Mouse (Mus musculus) small intestine, adult 2 months (tissue): ENCODE data around the gene Tmem143. TPM values are rescaled to one million over a fixed set of nuclear protein-coding genes. Genes with fewer than 3 reads are reported as not detected.

ENCODE experiments used
- H3K27ac ChIP-seq: fragments of 200-500 bp; 2 replicates; pipeline ENCODE4 v1.5.1; 2012; ENCODE audit warnings: low read depth, low read length, control low read depth, inconsistent platforms; ENCODE audit not compliant: insufficient read depth
- H3K27me3 ChIP-seq: fragments of 200-500 bp; 2 replicates; pipeline ENCODE4 v1.6.1; 2012; ENCODE audit warnings: mild to moderate bottlenecking, moderate library complexity, low read length, inconsistent platforms; ENCODE audit not compliant: control insufficient read depth, insufficient read depth
- H3K36me3 ChIP-seq: fragments of 200-500 bp; 2 replicates; pipeline ENCODE4 v1.6.1; 2012; ENCODE audit warnings: mild to moderate bottlenecking, low read length, control low read depth, inconsistent platforms; ENCODE audit not compliant: control insufficient read depth, insufficient read depth
- H3K4me1 ChIP-seq: fragments of 200-500 bp; 2 replicates; pipeline ENCODE4 v1.6.1; 2012; ENCODE audit warnings: low read length, inconsistent platforms, mixed read lengths; ENCODE audit not compliant: control insufficient read depth, insufficient read depth, insufficient read length
- H3K4me3 ChIP-seq: fragments of 200-500 bp; 2 replicates; pipeline ENCODE4 v1.5.1; 2012; ENCODE audit warnings: low read depth, mild to moderate bottlenecking, control low read depth, inconsistent platforms, low read length, moderate library complexity
- CTCF ChIP-seq: fragments of 200-500 bp; IDR thresholded peaks from 2 replicates; pipeline ENCODE4 v1.5.1; 2012; ENCODE audit warnings: low read depth, mild to moderate bottlenecking, control low read depth, inconsistent platforms, low read length, moderate library complexity, mixed read lengths; ENCODE audit not compliant: insufficient replicate concordance, insufficient read length; ENCODE audit errors: extremely low read depth
- POLR2A ChIP-seq: fragments of 200-500 bp; IDR thresholded peaks from 2 replicates; pipeline ENCODE4 v1.6.1; 2012; ENCODE audit warnings: low read depth, mild to moderate bottlenecking, control low read depth, inconsistent platforms, low read length, moderate library complexity
- WGBS: fragments of 180-500 bp; shearing (Covaris S2); methylation state at CpG from one replicate; pipeline ENCODE4 v1.1.7; 2018; 5-methylcytosine and 5-hydroxymethylcytosine counted together
- polyA plus RNA-seq: library from polyadenylated mRNA; depleted of rRNA; stranded (reverse); fragments of >200 nt; gene quantifications from 2 replicates; pipeline ENCODE4 v1.2.3, GENCODE M21; 2012; rRNA removed

Gene Tmem143
- 30.9 and 46.4 TPM in 2 replicates for polyA plus RNA-seq

DNA sequence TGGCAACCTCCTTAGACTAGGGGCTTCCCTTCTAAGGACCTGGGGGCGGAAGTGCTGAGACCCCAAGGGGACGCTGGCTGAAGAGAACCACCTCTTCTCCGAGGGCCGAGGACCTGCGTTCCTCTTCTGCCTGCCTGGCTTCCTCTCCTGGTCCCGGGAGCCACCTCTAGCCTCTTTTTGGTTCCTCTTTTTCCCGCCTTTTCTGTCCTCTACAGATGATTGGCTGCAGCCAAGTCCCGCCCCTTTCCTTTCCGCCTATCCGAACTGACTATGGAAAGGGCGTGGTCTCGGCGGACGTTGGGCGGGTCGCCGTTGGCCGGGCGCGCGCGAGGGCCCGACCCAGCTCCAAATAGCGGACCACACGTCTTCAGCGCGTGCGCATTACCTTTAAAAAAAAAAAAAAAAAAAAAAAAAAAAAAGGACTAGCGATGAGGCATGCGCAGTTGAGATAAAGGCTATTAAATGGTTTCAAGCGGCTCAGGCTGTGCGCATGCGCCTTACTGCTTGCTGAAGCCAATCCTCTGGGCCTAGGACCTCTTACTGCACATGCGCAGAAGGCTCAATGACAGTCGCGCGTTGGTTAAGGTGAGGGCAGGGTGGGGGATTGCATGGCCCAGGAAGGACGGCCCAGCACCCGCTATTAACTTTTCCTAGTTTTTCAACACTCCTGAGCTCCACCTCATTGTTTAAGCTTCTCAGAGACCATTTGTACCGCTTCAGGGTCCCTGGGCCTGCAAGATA is at the start of gene Tmem143, which contains the start of gene Syngr4:
TSS of gene Tmem143 (plus strand) at position 425 of the 741 bp plus-strand sequence.
TSS of gene Syngr4 (minus strand) at position 198 of the 741 bp plus-strand sequence.
- Histone ChIP-seq H3K36me3 (no peaks in the 10 kb centered on the region), H3K4me1 (peaks cover 3% of the 10 kb centered on the region), H3K27me3 (no peaks in the 10 kb centered on the region), H3K27ac (peak within 1 kb of the TSS; percentile 88), H3K4me3 (peak within 1 kb of the TSS; percentile 71)
- 1% methylated on average over 40 of the region's 40 CpGs for WGBS
- TF ChIP-seq CTCF (no peak), POLR2A (peak; percentile 84; the same call in 1 of the 2 replicates)

DNA sequence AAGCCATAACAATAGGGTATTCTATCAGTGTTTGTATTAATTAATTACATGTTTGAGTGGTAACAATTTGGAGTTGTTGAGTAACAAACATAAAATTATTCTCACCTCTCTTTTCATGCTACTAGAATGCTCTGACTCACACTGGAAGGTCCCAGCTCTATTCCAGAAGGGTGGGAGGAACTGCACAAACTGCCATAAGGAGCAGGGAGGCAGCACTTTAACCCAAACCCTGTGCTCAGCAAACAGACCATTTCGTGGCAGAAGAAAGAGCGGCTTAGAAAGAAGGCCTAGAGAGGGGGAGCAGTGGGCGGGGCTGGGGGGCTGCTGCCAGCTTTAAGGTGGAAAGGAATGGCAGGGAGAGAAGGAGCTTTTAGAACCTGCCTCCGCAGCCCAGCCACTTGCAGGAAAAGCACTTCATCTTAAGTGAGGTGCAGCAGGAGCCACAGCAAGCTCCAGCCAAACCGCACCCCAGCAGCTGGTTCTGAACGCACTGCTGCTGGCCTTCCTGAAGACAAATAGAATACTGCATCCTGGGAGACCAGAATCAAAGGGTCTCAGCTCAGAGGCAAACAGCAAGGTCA is 48.2 kb upstream of the Tmem143 start:
- no peak overlapping the region for H3K27ac ChIP-seq
- no peaks in the 10 kb centered on the region for H3K27me3 ChIP-seq
- no peaks in the 10 kb centered on the region; the same call in 1 of the 2 replicates for H3K4me1 ChIP-seq
- 38% methylated on average over 6 of the region's 6 CpGs for WGBS
- TF ChIP-seq CTCF (no peak), POLR2A (no peak)
- H3K4me3 ChIP-seq = no peak overlapping the region
- no peaks in the 10 kb centered on the region for H3K36me3 ChIP-seq

DNA sequence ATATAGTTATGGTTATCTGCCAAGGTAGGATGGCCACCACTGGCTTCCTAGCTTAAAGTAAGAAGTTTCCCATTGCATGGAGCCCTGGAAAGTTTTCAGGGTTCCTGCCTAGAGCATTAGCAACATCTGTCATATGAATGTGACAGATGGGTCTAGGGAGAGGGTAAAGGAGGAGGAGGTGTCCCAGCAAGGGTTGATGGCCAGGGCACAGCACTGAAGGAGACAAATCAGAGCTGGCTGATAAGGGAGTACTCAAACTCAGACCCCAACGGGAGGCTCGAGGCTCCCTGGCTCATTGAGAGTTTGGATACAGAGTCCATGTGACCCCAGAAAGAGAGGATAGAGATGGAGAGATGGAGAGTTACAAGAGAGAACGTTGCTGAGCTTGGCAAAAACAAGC is 46.1 kb upstream of the Tmem143 start:
- Histone ChIP-seq H3K4me3 (no peak overlapping the region), H3K36me3 (no peaks in the 10 kb centered on the region), H3K27ac (no peak overlapping the region), H3K27me3 (no peaks in the 10 kb centered on the region), H3K4me1 (no peaks in the 10 kb centered on the region)
- 64% methylated on average over 3 of the region's 3 CpGs for WGBS
- no peak for TF ChIP-seq POLR2A
- no peak for TF ChIP-seq CTCF

DNA sequence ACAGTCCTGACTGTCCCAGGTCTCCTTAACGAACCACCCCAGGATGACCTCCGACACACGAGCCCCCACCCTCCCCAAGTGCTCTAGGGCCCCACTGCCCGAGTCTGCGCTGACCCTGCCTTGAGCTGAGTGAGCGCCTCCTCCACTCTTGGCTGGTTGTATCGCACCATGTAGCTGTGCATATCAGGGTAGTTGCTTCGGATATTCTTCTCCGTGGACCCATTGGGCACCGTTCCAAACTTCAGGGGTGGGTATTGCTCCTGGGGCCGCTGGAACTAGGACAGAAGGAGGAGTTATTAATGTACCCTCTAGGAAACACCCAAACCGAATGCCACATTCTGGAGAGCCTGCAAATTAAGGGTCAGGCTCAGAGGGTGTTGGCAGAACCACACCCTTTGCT is 43.7 kb upstream of the Tmem143 start:
- 80% methylated on average over 12 of the region's 12 CpGs for WGBS
- H3K27me3 ChIP-seq = no peaks in the 10 kb centered on the region; the same call in 1 of the 2 replicates
- no peak for TF ChIP-seq CTCF
- TF ChIP-seq POLR2A = no peak

DNA sequence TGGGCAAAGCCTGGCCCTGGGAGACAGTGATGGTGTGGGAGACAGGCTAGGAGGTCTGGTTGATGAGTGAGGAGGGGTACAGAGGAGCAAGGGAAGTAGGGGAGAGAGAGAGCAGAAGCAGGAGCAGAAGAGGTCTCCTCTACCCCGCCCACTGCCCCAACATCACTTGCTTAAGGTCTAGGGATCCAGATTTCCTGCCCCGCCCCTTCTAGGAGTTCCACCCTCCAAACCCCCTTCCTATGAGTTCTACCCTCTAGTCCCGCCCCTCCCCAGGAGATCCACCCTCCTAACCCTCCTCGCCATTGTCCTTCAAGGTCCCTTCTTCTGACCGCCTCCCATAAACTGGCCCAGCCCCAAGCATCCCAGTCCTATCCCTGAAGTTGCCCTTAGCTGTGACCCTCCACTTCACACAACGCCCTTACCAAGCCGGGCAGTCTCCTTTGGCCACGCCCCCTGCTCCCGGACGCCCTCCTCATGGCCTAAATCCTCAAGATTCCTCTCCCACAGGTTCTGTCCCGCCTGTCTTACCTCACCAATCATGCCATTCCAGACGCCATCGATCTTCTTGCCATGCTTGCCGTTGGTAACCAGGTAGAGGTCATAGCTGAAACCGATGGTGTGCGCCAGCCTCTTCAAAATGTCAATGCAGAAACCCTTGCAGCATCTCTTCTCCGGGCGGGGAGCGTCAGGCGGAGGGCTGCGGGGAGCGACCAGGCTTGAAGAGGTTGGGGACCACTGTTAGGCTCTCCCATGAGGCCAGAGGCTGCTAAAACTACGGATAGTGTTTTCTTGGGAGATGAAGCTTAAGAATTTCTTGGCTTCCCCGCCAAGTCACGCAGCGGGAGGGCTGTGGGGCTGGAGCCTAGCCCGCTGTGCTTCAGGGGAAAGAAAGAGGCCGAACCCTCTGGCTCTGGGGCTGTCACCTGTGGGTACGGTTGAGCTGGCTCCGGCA is 39.5 kb upstream of the Tmem143 start:
- WGBS = 17% methylated on average over 30 of the region's 30 CpGs
- no peak overlapping the region for H3K27ac ChIP-seq
- TF ChIP-seq CTCF = no peak
- no peak for TF ChIP-seq POLR2A
- 0 out of 2 replicates have a peak, but pooled peaks cover 2% of the 10 kb centered on the region for H3K4me1 ChIP-seq
- peak overlapping the region; percentile 41 for H3K4me3 ChIP-seq
- H3K27me3 ChIP-seq = no peaks in the 10 kb centered on the region; the same call in 1 of the 2 replicates
- no peaks in the 10 kb centered on the region for H3K36me3 ChIP-seq

More for the DNA sequence above, 43.7 kb upstream of the Tmem143 start:
- Histone ChIP-seq H3K36me3 (no peaks in the 10 kb centered on the region), H3K4me3 (no peak overlapping the region), H3K27ac (no peak overlapping the region), H3K4me1 (0 out of 2 replicates have a peak, but pooled peaks cover 2% of the 10 kb centered on the region)

DNA sequence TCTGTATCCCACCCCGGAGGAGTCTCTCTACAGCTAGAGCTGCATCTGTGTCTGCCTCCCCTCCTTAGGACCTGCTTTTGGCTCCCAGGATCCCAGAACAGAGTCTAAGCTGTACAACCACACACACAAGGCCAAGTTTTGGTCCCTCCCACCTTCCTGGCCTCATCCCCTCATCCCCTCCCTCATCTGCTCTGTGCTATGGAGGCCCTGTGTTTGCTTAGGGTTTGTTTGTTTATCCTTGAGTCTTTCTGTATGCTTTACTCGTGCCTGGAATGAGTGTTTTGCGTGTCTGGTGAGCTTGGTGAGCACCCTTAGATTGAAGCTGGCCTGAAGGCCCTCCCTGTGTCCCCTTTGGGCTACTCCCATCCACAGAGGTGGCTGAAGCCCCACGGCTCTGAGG is 37.7 kb upstream of the Tmem143 start:
- 46% methylated on average over 4 of the region's 4 CpGs for WGBS
- TF ChIP-seq POLR2A (no peak), CTCF (no peak)
- no peaks in the 10 kb centered on the region; the same call in 1 of the 2 replicates for H3K27me3 ChIP-seq
- H3K4me1 ChIP-seq = 0 out of 2 replicates have a peak, but pooled peaks cover 2% of the 10 kb centered on the region
- no peak overlapping the region for H3K27ac ChIP-seq
- H3K4me3 ChIP-seq = no peak overlapping the region
- no peaks in the 10 kb centered on the region for H3K36me3 ChIP-seq
